Mouse (Mus musculus) gastrocnemius, adult 2 months (tissue): ENCODE data around the gene Pikfyve. TPM values are rescaled to one million over a fixed set of nuclear protein-coding genes. Genes with fewer than 3 reads are reported as not detected.
"Not testable (repeated sequence)": the region's sequence is repeated elsewhere in the genome, so short reads cannot be mapped to it uniquely, and the experiment has no call there.

Source experiments
- DNase-seq: peaks from one replicate; pipeline ENCODE4 v3.0.0; 2022
- H3K27ac ChIP-seq: fragments of 200-600 bp; 2 replicates; pipeline ENCODE4 v1.8.1; 2022; ENCODE audit warnings: mild to moderate bottlenecking
- H3K4me3 ChIP-seq: fragments of 200-600 bp; 2 replicates; pipeline ENCODE4 v1.8.1; 2022; ENCODE audit warnings: mild to moderate bottlenecking, moderate library complexity
- CTCF ChIP-seq: fragments of 200-600 bp; IDR thresholded peaks from 2 replicates; pipeline ENCODE4 v1.8.1; 2022; ENCODE audit warnings: antibody characterized with exemption, mild to moderate bottlenecking, moderate library complexity
- intact Hi-C: fragments of 180-260 bp; cut with DNase I; formaldehyde crosslinking; loops from one replicate; pipeline ENCODE4 v1.15.1; 2025
- total RNA-seq, 2 experiments: library from RNA; stranded (reverse); gene quantifications; 2 replicates each; pipeline ENCODE4 v1.2.3; 2021

The Pikfyve gene
- total RNA-seq, 2 experiments from 2014 or later: 7.8 to 8.6 TPM

DNA sequence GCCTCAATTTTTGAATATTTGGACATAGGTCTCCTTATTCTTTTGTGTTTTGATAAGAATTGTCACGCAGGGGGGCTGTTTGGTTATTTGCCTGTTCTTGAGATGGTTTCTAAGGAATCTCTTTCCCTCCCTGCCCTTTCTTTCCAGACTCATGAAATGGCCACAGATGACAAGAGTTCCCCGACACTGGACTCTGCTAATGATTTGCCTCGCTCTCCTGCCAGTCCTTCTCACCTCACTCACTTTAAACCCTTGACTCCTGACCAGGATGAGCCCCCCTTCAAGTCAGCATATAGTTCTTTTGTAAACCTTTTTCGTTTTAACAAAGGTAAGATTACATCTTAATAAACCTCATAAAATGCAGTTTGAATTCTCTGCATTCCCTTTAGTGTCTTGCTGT, 3.7 kb downstream of the Pikfyve start:
- DNase-seq: no peak
- intact Hi-C loops: no loop called here
- Histone ChIP-seq H3K27ac (no peak overlapping the region), H3K4me3 (no peak overlapping the region)
- TF ChIP-seq CTCF: no peak

DNA sequence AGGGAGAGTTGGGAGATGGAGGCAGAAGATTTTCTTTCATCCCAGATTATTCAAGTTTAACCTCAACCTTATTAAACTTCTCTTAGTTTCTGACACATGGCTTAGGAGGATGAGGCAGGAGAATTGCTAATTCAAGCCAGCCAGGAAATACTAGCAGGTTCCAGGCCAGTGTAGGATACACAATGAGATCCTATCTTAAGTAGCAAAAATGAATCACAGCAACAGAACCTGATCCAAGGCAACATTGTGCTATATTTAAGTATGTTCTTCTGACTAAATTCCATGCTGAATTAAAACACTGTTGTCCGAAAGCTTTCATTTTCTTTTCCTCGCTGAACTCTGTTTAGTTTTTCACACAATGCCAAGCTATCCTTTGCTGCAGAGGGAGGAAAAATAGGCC, 6.7 kb downstream of the Pikfyve start:
- intact Hi-C loops: no loop called here

GRCm38 (mm10) chr1:65198425-65198824, 11.9 kb downstream of the Pikfyve start:
- no peak for DNase-seq
- H3K27ac ChIP-seq: no peak overlapping the region
- intact Hi-C loops: no loop called here
- no peak for TF ChIP-seq CTCF
- H3K4me3 ChIP-seq: no peak overlapping the region

More for the DNA sequence above, 6.7 kb downstream of the Pikfyve start:
- Histone ChIP-seq H3K4me3 (no peak overlapping the region), H3K27ac (no peak overlapping the region)
- TF ChIP-seq CTCF: no peak
- no peak for DNase-seq

DNA sequence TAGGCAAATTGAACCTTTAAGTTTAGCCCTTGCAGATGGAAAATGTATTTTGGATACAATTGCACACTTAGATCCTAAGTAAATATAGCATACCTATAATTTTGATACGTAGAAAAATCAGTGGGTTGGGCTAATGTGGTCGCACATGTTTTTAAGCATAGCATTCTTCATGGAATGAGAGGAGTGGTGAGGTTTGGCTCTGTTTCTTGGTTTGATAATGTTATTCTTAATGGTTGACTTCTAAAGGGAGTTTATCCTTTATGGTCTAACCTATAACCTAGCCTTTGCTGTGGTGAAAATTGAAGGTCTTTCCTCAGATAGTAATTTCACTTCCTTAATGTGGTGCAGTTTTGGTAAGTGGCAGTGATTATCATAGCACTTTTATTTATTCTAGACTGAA, 12.4 kb downstream of the Pikfyve start:
- no peak for TF ChIP-seq CTCF
- no peak overlapping the region for H3K27ac ChIP-seq
- intact Hi-C loops: no loop called here
- DNase-seq: no peak
- H3K4me3 ChIP-seq: no peak overlapping the region

- no peak overlapping the region for H3K4me3 ChIP-seq
- no peak for TF ChIP-seq CTCF
- no peak overlapping the region for H3K27ac ChIP-seq
- no peak for DNase-seq
- intact Hi-C loops: no loop called here
Observed at GRCm38 (mm10) chr1:65204299-65204698, 17.8 kb downstream of the Pikfyve start.

GRCm38 (mm10) chr1:65213214-65213613, 26.7 kb downstream of the Pikfyve start:
- DNase-seq: no peak
- intact Hi-C loops: no loop called here
- H3K27ac ChIP-seq: no peak overlapping the region

GRCm38 (mm10) chr1:65217567-65217966, 31.1 kb downstream of the Pikfyve start:
- DNase-seq: no peak
- Histone ChIP-seq H3K27ac (no peak overlapping the region), H3K4me3 (no peak overlapping the region)
- TF ChIP-seq CTCF: no peak
- intact Hi-C loops: no loop called here

More at GRCm38 (mm10) chr1:65213214-65213613, 26.7 kb downstream of the Pikfyve start:
- TF ChIP-seq CTCF: no peak
- H3K4me3 ChIP-seq: no peak overlapping the region

DNA sequence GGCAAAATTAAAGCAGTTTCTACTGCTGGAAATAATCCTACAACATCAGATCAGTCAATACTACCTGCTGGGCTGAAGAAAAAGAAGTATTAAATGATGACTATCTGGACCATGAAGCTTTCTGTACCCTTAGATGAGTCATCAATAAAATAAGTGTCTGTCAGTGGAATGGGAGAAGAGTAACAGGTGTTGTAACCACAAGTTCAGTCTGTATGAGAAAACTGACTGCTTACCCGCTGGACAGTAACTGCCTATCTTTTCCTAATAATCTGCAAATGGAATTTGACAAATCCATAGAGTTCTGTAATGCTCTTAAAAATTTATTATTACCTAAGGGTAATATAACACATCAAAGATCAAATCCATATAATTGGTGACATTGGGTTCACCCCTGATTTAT, 31.5 kb downstream of the Pikfyve start:
- H3K27ac ChIP-seq: no peak overlapping the region
- no peak overlapping the region for H3K4me3 ChIP-seq
- no peak for TF ChIP-seq CTCF
- no peak for DNase-seq
- intact Hi-C loops: no loop called here

DNA sequence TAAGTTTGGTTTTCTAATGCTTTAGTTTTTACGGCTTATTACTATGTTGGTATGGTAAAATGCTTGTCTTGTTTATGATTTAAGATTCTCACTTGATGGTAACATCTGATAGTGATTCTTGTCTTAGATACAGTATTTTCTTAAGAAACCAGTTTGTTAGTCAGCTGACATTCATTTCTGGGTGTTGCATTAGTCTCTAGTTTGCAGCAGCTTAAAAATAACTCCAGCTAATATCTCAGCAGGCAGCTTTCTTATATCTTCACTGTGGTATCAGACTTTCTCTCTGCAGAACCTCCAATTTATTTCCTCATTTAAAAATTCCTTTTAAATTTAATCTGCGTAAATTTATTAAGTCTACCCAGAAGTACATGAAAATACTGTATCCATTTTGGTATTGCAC, 37.2 kb downstream of the Pikfyve start:
- intact Hi-C loops: no loop called here
- Histone ChIP-seq H3K27ac (no peak overlapping the region), H3K4me3 (no peak overlapping the region)
- no peak for TF ChIP-seq CTCF
- no peak for DNase-seq

DNA sequence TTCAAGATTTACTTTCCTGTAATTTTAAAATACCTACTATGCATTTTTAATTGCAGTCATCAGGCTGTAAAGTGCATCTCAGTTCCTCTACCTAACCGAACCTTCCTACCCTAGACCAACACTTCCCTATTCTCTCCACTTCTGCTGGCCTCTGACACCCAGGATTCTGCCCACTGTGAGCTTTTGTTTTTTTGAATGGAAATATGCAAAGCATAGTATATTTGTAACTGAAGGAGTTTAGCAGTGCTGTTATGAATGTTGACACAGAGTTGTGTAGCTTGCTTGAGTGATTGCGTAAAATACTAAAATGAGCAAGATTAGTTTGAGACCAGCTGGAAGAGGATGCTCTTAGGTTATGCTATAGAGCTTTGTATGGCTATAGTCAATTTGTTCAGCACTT, 41.2 kb downstream of the Pikfyve start:
- H3K4me3 ChIP-seq: no peak overlapping the region
- no peak for DNase-seq
- no peak for TF ChIP-seq CTCF
- intact Hi-C loops: no loop called here
- no peak overlapping the region for H3K27ac ChIP-seq

- intact Hi-C loops, DNase-seq, H3K4me3 ChIP-seq, H3K27ac ChIP-seq: not testable (repeated sequence)
Observed at GRCm38 (mm10) chr1:65229768-65230167, 43.3 kb downstream of the Pikfyve start.

DNA sequence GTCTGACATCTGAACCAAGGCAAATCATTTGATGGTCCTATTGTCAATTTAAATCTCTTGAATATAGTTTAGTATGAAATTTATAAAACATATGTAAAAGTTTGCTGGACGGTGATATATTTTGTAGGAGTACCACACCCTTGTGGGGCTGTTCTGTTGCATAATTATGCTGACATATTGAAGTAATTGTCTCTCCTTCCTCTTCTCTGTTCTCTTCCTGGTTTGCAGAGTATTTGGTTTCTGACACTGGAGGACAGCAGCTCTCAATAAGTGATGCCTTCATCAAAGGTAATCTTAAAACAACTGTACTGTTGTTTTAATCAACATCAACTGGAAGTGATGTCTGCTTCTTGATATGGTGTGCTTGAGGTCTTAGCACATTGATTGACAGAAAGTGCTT, 44.1 kb downstream of the Pikfyve start:
- intact Hi-C loops: no loop called here
- no peak for TF ChIP-seq CTCF
- no peak for DNase-seq
- H3K4me3 ChIP-seq: no peak overlapping the region
- no peak overlapping the region for H3K27ac ChIP-seq

GRCm38 (mm10) chr1:65237712-65238111, 51.2 kb downstream of the Pikfyve start:
- no peak overlapping the region for H3K27ac ChIP-seq
- intact Hi-C loops: no loop called here
- DNase-seq: no peak
- TF ChIP-seq CTCF: no peak
- no peak overlapping the region for H3K4me3 ChIP-seq

GRCm38 (mm10) chr1:65245637-65246036, 59.2 kb downstream of the Pikfyve start:
- no peak overlapping the region for H3K27ac ChIP-seq
- TF ChIP-seq CTCF: no peak
- intact Hi-C loops: no loop called here

GRCm38 (mm10) chr1:65280461-65280860, 94.0 kb downstream of the Pikfyve start:
- Histone ChIP-seq H3K27ac (no peak overlapping the region), H3K4me3 (no peak overlapping the region)
- no peak for DNase-seq
- intact Hi-C loops: no loop called here
- TF ChIP-seq CTCF: no peak

More at GRCm38 (mm10) chr1:65245637-65246036, 59.2 kb downstream of the Pikfyve start:
- no peak overlapping the region for H3K4me3 ChIP-seq
- DNase-seq: no peak
